Mouse (Mus musculus) urinary bladder, postnatal 36 days (tissue): ENCODE results near the gene Foxf1.

Source experiments
- DNase-seq, 2 experiments: peaks; one replicate each; pipeline ENCODE4 v3.0.0; 2022; ENCODE audit warnings: low spot score in 2 of 2, mixed read lengths in 1 of 2

Gene Foxf1

GRCm38 (mm10) chr8:121115136-121115535, 30.9 kb downstream of the Foxf1 start:
- DNase-seq = no peak

DNA sequence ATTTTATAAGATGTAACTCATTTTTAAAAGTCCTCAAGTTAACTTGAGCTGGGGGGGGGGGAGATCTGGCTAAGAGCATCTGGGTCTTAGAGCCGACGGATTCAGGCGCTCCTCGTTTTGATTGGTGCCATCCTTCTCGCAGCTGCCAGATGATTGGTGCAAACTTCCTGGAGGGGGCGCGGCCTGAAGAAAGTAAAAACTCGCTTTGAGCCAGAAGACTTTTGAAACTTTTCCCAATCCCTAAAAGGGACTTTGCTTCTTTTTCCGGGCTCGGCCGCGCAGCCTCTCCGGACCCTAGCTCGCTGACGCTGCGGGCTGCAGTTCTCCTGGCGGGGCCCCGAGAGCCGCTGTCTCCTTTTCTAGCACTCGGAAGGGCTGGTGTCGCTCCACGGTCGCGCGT, 31.8 kb downstream of the Foxf1 start, which contains the start of gene Foxc2:
Gene Foxc2 (plus strand): TSS at position 224 of the 400 bp plus-strand sequence.
- peak; percentile 75 to 87 for DNase-seq

- no peak for DNase-seq
Measured at GRCm38 (mm10) chr8:121116591-121117185, 32.5 kb downstream of the Foxf1 start.

DNA sequence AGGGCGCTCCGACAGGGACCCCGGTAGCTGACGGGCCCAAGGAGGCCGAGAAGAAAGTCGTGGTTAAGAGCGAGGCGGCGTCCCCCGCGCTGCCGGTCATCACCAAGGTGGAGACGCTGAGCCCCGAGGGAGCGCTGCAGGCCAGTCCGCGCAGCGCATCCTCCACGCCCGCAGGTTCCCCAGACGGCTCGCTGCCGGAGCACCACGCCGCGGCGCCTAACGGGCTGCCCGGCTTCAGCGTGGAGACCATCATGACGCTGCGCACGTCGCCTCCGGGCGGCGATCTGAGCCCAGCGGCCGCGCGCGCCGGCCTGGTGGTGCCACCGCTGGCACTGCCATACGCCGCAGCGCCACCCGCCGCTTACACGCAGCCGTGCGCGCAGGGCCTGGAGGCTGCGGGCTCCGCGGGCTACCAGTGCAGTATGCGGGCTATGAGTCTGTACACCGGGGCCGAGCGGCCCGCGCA, 33.0 kb downstream of the Foxf1 start:
- DNase-seq = no peak

DNA sequence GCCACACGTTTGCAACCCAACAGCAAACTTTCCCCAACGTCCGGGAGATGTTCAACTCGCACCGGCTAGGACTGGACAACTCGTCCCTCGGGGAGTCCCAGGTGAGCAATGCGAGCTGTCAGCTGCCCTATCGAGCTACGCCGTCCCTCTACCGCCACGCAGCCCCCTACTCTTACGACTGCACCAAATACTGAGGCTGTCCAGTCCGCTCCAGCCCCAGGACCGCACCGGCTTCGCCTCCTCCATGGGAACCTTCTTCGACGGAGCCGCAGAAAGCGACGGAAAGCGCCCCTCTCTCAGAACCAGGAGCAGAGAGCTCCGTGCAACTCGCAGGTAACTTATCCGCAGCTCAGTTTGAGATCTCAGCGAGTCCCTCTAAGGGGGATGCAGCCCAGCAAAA, 33.7 kb downstream of the Foxf1 start:
- DNase-seq = no peak

DNA sequence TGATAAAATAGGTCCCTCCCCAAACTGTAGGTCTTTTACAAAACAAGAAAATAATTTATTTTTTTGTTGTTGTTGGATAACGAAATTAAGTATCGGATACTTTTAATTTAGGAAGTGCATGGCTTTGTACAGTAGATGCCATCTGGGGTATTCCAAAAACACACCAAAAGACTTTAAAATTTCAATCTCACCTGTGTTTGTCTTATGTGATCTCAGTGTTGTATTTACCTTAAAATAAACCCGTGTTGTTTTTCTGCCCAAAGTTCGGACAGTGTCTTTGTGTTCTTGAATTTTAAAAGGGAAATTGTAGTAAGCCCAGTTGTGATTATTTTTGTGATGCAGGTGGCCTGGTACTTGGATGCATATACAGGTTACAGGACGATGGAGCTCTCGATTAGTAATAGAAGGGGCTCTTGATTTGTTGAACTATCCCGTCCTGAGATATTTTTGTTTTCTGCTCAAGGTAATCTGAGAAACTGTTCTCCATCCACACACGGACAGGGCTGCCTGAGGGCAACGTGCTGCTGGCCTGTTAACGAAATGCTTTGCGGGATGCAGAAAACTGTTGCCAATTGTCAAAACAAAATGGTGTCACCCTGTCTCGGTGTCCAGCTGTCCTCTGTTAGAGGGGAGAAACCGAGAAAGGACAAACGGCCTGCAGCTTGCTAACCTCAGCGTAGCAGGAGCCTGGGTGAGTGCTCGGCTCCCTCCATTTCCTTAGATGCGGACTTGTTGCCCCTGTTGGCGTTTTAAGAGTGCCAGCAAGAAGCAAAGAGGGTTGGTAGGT, 34.6 kb downstream of the Foxf1 start:
- DNase-seq = no peak

- no peak for DNase-seq
Measured at GRCm38 (mm10) chr8:121119635-121120455, 35.7 kb downstream of the Foxf1 start.

DNA sequence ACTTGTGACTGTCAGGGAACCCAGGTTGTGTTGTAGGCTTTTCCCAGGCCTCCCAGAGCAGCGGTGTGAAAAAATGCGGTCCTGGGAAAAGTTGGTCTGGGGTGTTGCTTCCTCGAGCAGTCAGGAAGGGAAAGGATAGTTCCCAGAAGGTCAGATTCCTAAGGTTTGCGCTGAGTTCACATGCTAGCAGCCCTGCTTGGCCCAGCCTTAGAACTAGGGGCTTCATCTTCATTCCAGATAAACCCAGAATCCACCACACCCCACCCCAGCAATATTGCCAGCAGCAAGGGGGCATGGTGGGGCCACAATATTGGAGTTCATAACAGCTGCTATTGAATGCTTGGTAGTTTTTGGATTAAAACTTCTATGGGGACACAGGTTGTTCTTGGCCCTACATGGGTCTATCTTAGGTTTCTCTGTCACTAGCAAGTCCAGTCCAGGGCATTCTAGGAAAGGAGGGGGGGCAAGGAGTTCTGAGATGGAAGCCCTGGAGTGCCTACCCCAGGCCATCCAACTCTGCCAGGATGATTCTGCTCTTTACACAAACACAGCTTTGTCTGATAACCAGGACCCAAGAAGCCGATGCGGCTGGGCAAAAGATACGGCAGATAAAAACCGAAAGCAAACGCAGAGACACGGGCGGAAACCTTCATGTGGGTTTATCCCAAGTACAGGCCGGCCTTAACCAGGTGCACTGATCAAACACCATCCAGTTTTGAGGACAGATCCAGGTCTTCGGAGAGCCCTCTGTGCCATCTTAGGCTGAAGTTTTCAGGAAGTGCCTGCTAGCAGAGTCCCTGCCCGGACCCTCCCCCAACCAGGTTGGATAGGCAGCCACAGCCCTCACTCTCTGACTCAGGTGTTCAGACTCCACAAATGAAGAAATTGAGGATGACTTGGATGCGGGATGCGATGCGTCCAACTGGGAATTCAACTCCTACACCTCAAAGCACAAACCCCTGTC, 36.6 kb downstream of the Foxf1 start:
- no peak for DNase-seq

DNA sequence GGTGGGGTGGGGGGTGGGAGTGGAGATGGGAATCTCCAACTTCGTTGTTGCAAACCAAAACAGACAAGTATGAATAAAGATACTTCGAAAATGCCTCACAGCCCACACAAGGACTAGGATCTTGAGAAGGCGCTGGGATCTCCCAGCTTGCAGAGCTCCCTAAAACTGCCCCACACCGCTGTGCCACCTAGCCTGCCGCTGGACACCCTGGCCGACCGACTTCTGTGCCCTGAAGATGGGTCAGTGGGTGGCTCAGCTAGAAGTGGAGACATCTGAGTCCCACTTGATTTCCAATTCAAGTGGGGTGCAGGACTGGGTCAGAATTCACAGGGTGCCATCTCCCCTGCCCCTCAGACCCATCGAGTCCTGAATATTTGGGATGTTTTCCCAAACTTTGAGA, 37.5 kb downstream of the Foxf1 start:
- no peak for DNase-seq

- DNase-seq = no peak
Measured at GRCm38 (mm10) chr8:121122368-121122767, 38.2 kb downstream of the Foxf1 start.

DNA sequence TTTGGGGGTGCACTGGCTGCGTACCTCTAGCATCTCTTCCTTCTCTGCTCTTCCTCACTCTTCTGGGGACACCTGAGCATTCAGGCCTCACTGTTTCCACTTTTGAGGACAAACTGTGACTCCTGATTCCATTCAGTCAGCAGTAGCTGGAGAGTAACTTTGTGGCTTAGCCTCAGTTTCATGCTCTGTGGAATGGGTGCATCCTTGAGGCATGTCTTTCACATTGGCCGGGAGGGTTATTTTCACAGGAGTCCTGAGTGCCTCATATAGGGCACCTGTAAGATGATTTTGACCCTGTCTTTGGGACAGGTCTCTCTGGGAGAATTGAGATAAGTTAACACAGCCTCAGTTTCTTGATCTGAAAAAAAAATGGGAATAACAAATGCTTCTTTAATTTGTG, 38.9 kb downstream of the Foxf1 start:
- DNase-seq = no peak

DNA sequence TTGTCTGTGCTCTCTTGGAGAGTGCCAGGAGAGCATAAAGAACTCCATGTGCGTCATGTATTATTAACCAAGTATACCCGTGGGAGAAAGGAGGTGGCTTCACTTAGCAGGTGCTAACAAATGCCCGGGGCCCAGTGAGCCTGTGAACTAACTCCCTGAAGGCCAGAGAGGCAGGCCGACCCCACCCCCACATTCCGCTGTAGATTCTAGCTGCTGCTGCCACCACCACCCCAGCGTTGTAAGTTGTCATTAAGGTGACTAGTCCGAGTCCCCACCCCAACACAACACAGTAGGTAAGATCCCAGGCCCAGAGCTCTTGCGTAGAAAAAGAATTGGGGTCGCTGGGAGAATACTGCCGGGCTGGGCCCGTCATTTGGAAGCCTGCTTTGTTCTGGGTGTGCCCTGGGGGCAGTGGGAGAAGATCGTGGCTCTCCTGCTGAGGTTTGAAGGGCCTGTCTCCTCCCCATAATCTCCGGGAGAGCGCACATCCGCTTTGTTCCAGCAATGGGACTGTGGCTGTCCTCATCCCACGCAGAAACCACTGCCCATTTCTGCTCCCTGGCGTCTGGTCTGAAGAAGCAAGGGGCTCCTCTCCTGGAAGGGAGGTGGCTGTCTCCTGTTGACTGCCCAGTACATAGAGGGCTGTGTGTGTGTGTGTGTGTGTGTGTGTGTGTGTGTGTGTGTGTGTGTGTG, 40.5 kb downstream of the Foxf1 start:
- no peak for DNase-seq

DNA sequence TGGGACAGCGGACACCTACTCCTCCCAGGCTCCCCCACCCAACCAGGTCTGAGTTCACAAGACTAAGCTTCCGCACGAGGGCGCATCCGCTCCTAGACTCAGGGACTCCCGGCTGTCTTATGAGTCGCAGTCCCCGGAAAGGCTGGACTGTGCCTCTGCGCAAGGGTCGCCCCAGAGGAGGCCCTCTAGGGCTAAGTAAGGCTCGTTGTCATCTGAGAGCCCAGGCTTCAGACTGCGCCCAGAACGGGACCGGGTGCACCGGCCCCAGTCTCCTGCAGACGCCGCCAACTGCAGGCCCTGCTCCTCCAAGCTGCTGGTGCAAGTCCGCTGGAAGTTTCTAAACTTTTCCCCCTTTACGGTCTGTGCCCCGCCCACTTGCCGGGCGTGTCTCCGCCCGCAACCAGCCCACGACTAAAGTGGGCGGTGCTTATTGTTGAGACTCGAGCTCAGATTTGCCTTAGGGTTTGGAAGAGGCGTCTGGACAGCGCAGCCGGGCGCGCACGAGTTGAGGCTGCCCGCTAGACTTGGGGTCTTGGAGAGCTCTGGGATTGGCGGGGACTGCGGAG, 41.2 kb downstream of the Foxf1 start:
- peak; percentile 52 to 77 for DNase-seq

DNA sequence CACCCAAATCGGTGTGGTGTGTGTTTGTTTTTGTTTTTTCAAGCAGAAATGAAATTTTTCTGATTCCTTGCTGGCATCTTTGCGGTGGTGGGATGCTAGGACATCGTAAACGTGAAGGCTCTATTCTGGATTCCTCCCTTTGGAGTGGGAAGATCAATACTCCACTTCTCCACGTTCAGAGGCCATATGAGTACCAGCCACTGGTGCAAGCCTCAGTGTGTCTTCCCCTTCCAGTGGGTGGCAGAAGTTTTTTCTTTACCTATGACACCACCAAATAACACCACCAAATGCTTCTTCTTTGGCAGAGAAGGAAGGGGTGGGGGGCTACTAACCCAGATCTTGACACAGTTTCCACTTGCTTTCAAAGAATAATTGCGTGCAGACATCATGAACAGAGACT, 42.0 kb downstream of the Foxf1 start:
- DNase-seq = no peak

GRCm38 (mm10) chr8:121126694-121127093, 42.5 kb downstream of the Foxf1 start:
- DNase-seq = no peak

DNA sequence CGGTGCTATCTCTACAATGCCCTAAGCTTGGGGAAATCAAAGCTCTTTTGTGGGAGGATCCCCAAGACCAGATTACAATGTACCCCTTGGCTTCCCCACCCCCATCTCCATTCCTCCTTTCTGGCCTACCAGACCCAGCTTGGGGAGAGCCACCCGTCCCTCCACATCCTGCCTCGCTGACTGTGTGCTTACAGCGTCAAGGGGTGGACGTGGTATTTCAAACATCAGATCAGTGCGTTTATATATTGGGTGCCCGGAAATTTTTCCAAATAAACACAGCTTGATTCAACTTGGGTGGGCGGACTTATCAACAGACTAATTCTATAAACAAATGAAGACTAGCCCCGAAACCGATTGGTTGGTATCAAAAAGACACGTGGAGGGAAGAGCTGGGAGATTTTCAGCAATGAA, 43.1 kb downstream of the Foxf1 start:
- no peak for DNase-seq

- no peak for DNase-seq
Measured at GRCm38 (mm10) chr8:121127756-121128375, 43.7 kb downstream of the Foxf1 start, which contains the start of gene Foxl1. Foxl1 (plus strand) TSS chr8:121127940.

- DNase-seq = no peak
Measured at GRCm38 (mm10) chr8:121128531-121129264, 44.5 kb downstream of the Foxf1 start.
